Comparison of ENCODE assay signal across 25 mouse cellular contexts in genomic region chrX:20521578-20521977, GRCm38 (mm10). TPM values are rescaled to one million over a fixed set of nuclear protein-coding genes. Genes with fewer than 3 reads are reported as not detected.
DNase-seq lines count a peak whose midpoint lies in the region; ATAC-seq lines count a peak whose summit lies in the region.
"Had no signal": no experiment of that assay in that cellular context is flagged by ENCODE, and none has a peak within 500 bp of the region (broad histone marks: within the 10 kb centered on the region; RNA-seq: fewer than 3 reads in every experiment).

No protein-coding gene starts in this region.

- ATAC-seq in granulocyte monocyte progenitor cell, adult 5-6 weeks (replicated peaks; ENCODE audit: poor library complexity, severe bottlenecking), result peak; percentile 100
- ATAC-seq in megakaryocyte progenitor cell, adult 5-6 weeks (replicated peaks; ENCODE audit: poor library complexity), result peak; percentile 94
- ATAC-seq: activated CD4-positive, CD25-positive, alpha-beta regulatory T cell, adult 4 months; CD4-positive, CD25-positive, alpha-beta regulatory T cell, adult 4 months; forebrain, embryonic 14.5 days; forebrain, embryonic 16.5 days; Patski had no signal

- peak; percentile 84 for DNase-seq in 416B (ENCODE audit: low read depth)
- peak; percentile 1 for DNase-seq in brain, adult 2 months (ENCODE audit: low read depth, low spot score)
- DNase-seq in thymus, postnatal 14 days, result no peak
- DNase-seq in adrenal gland, adult 2 months, result no peak
- DNase-seq in layer of hippocampus, postnatal 10 days (ENCODE audit: low spot score in 2 of 2), result no peak
- DNase-seq: adrenal gland, postnatal 10 days; adrenal gland, postnatal 25 days; B cell, adult 2 months; cerebellum, adult 11-12 months; cerebellum, adult 2 months; cerebellum, adult 9-10 months; cerebellum, postnatal 10 days; cerebellum, postnatal 25 days; embryo, embryonic 11 days had no signal

RNA-seq across cellular contexts. Expression of gene Rgn, which starts 28.0 kb away (rescaled TPM):
- total RNA-seq in granulocyte monocyte progenitor cell, adult 5-6 weeks (2014; fragmentation: Nextera tagmentation), result not detected in 2 replicates
- total RNA-seq in granulocyte monocyte progenitor cell, adult 5-6 weeks (2017), result not detected in 2 replicates
- total RNA-seq in megakaryocyte progenitor cell, adult 5-6 weeks (2015), result not detected in 2 replicates
- not detected in 2 replicates for total RNA-seq in megakaryocyte progenitor cell, adult 5-6 weeks (2017)
- total RNA-seq in adrenal gland, adult 2 months (2021), result 1 to 10 TPM in 1 of 2 experiments, under 1 TPM in 1; 0.93 to 4.7 TPM
- 0.08 and 0.13 TPM in 2 replicates for polyA plus RNA-seq in adrenal gland, adult 2 months (2012; rRNA removed)
- total RNA-seq in layer of hippocampus, postnatal 10 days (2021), result under 1 TPM in 1 of 2 experiments, not detected in 1; 0.40 TPM
- total RNA-seq: CH12.LX, G1E had no signal
- polyA plus RNA-seq: activated CD4-positive, CD25-positive, alpha-beta regulatory T cell, adult 4 months; CD4-positive, CD25-positive, alpha-beta regulatory T cell, adult 4 months; embryonic facial prominence, embryonic 11.5 days; erythroblast, embryonic 14.5 days; G1E had no signal

Comparison
In these comparisons a context has a peak if more than half of its experiments do, and no peak if none do; other contexts are left out.
1. DNase-seq: peak in 416B (single experiment) and brain, adult 2 months (single experiment); none in thymus, postnatal 14 days (single experiment), adrenal gland, adult 2 months (single experiment) and layer of hippocampus, postnatal 10 days (0 of 2).